Mouse (Mus musculus) G1E (cell line): ENCODE results near the gene Npr1.

ENCODE experiments used
- CTCF ChIP-seq: IDR thresholded peaks from 2 replicates; pipeline ENCODE4 v1.5.1; 2012; ENCODE audit warnings: low read depth, low read length, inconsistent platforms, mixed read lengths
- GATA1 ChIP-seq: IDR thresholded peaks from 2 replicates; pipeline ENCODE4 v1.6.1; 2012; ENCODE audit warnings: borderline replicate concordance, low read length, inconsistent platforms, mixed read lengths
- POLR2AphosphoS5 ChIP-seq: IDR thresholded peaks from 2 replicates; pipeline ENCODE4 v1.6.1; 2012; ENCODE audit warnings: low read depth, low read length, inconsistent platforms; ENCODE audit not compliant: insufficient replicate concordance
- TAL1 ChIP-seq: conservative IDR thresholded peaks from 2 replicates; pipeline ENCODE4 v1.6.1; 2012; ENCODE audit warnings: low read depth, low read length, inconsistent platforms, mixed read lengths

- TF ChIP-seq CTCF: no peak
- no peak for TF ChIP-seq POLR2AphosphoS5
- no peak for TF ChIP-seq GATA1
- no peak for TF ChIP-seq TAL1
These were observed 21.7 kb downstream of the Npr1 start for GRCm38 (mm10) chr3:90443977-90444376.
